Mouse (Mus musculus) testis, adult 2 months (tissue): Measurements from ENCODE around the gene Zfp808.

Source experiments
- CTCF ChIP-seq: fragments of 200-500 bp; IDR thresholded peaks from 2 replicates; pipeline ENCODE4 v1.5.1; 2012; ENCODE audit warnings: low read depth, mild to moderate bottlenecking, inconsistent platforms, low read length, moderate library complexity; ENCODE audit not compliant: control insufficient read depth, insufficient read depth, insufficient replicate concordance
- POLR2A ChIP-seq: fragments of 200-500 bp; IDR thresholded peaks from 2 replicates; pipeline ENCODE4 v1.6.1; 2012; ENCODE audit warnings: low read depth, mild to moderate bottlenecking, inconsistent platforms, low read length, moderate library complexity; ENCODE audit not compliant: control insufficient read depth

- TF ChIP-seq CTCF: no peak
- no peak for TF ChIP-seq POLR2A
Measured at GRCm38 (mm10) chr13:62263392-62263791, 133.7 kb downstream of the Zfp808 start.
